34 mouse cellular contexts compared by ENCODE assay signal in the genomic region with DNA sequence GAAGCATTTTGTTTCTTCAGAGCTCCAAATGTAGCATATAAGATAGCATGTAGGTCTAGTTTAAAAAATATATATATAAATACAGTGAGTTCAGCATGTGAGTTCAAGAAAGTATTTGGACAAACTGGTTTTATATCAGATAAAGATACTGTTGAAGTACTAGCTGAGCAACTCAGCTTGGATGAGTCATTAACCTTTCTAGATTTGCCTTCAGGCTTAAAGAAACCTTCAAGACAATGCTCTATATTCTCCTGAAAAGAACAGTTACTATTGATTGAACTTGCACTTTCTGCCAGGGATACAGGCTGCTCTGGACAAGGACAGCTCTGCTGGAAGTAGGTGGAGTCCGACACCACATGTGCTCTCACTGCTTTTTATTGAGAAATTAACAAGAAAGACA.
"Had no signal": no experiment of that assay in that cellular context is flagged by ENCODE, and none has a peak within 500 bp of the region (broad histone marks: within the 10 kb centered on the region; RNA-seq: fewer than 3 reads in every experiment).

No protein-coding gene starts in this region.

- H3K4me2 ChIP-seq: heart, embryonic 12.5 days; heart, embryonic 13.5 days; heart, embryonic 15.5 days; hindbrain, embryonic 12.5 days; hindbrain, embryonic 13.5 days; hindbrain, embryonic 14.5 days; hindbrain, embryonic 15.5 days; intestine, embryonic 15.5 days; kidney, embryonic 15.5 days had no signal

- ATAC-seq: hindbrain, embryonic 16.5 days; hindbrain, postnatal 0 days; inflammation-experienced regulatory T-cells, adult 6 months; intestine, embryonic 15.5 days; intestine, embryonic 16.5 days; intestine, postnatal 0 days had no signal

- H3K4me1 ChIP-seq: heart, embryonic 12.5 days; heart, embryonic 13.5 days; heart, embryonic 15.5 days; hindbrain, embryonic 10.5 days; hindbrain, embryonic 12.5 days; hindbrain, embryonic 13.5 days; hindbrain, embryonic 15.5 days; intestine, embryonic 15.5 days; kidney, embryonic 15.5 days had no signal

- H3K36me3 ChIP-seq: hindbrain, embryonic 12.5 days; hindbrain, embryonic 15.5 days; intestine, embryonic 15.5 days had no signal

- H3K27ac ChIP-seq: heart, embryonic 13.5 days; heart, embryonic 15.5 days; hindbrain, embryonic 10.5 days; hindbrain, embryonic 12.5 days; hindbrain, embryonic 13.5 days; hindbrain, embryonic 14.5 days; hindbrain, embryonic 15.5 days; hindbrain, postnatal 0 days; intestine, embryonic 15.5 days; kidney, embryonic 15.5 days; kidney, postnatal 0 days; layer of hippocampus, adult 2 months; left cerebral cortex, adult 2 months had no signal

- DNase-seq: heart, postnatal 10 days; heart, postnatal 14 days; heart, postnatal 36 days; heart, postnatal 4 days; kidney, adult 11 months; kidney, adult 18-20 months; kidney, adult 2 months; kidney, adult 8-10 months; kidney, adult 9 months; kidney, postnatal 10 days; kidney, postnatal 14 days; kidney, postnatal 25 days; kidney, postnatal 36 days; kidney, postnatal 4 days; layer of hippocampus, adult 9-11 months; layer of hippocampus, postnatal 36 days had no signal

- H3K9ac ChIP-seq: heart, embryonic 12.5 days; heart, embryonic 13.5 days; heart, embryonic 15.5 days; hindbrain, embryonic 12.5 days; hindbrain, embryonic 13.5 days; hindbrain, embryonic 14.5 days; hindbrain, embryonic 15.5 days; intestine, embryonic 15.5 days; kidney, embryonic 15.5 days had no signal

- H3K27me3 ChIP-seq: heart, embryonic 12.5 days; heart, embryonic 13.5 days; heart, embryonic 15.5 days; hindbrain, embryonic 12.5 days; hindbrain, embryonic 13.5 days; hindbrain, embryonic 15.5 days; intestine, embryonic 15.5 days; kidney, embryonic 15.5 days had no signal

- H3K9me3 ChIP-seq: heart, embryonic 12.5 days; heart, embryonic 13.5 days; heart, embryonic 15.5 days; hindbrain, embryonic 10.5 days; hindbrain, embryonic 12.5 days; hindbrain, embryonic 13.5 days; hindbrain, embryonic 15.5 days; intestine, embryonic 15.5 days; kidney, embryonic 15.5 days had no signal

- H3K4me3 ChIP-seq: heart, embryonic 12.5 days; heart, embryonic 13.5 days; heart, embryonic 15.5 days; hindbrain, embryonic 10.5 days; hindbrain, embryonic 12.5 days; hindbrain, embryonic 13.5 days; hindbrain, embryonic 15.5 days; intestine, embryonic 15.5 days; kidney, embryonic 15.5 days; layer of hippocampus, adult 2 months; left cerebral cortex, adult 2 months had no signal
